Mouse (Mus musculus): ENCODE measurements around the gene Uhrf1bp1. TPM values are rescaled to one million over a fixed set of nuclear protein-coding genes. Genes with fewer than 3 reads are reported as not detected.
A peak's percentile ranks its signal among the peaks of the same experiment; 100 is the strongest.
"Not testable (repeated sequence)": the region's sequence is repeated elsewhere in the genome, so short reads cannot be mapped to it uniquely, and the experiment has no call there.

Gene Uhrf1bp1
- polyA plus RNA-seq, 1 experiment from 2014 or later, result 1.5 TPM

DNA sequence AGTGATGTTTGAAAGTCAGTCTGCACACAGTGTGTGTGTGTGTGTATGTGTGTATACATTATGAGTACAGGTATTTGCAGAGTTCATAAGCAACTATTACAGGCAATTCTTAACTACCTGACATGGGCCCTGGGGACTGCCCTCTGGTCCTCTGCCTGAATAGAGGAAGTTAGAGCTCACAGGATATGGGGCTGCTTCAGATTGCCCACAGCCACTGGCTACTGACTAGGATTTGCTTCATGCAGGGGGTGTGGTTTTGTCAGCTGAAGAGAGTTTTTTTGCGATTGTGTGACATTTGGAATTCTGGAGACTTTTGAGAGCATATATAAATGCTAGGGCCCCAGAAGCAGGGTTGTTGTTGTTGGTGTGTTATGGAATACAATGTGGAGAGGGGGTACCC is 31.3 kb upstream of the Uhrf1bp1 start:
- peak; percentile 28 for DNase-seq (ENCODE audit: low spot score)
- 60% methylated on average over 1 of the region's 1 CpGs for WGBS
- TF ChIP-seq CTCF (IDR thresholded peaks at IDR 0.05) (no peak), EP300 (IDR thresholded peaks at IDR 0.05) (no peak)
- Histone ChIP-seq H3K27ac (ENCODE audit: low read length) (peak overlapping the region; percentile 40; the same call in 1 of the 2 replicates), H3K4me1 (ENCODE audit: insufficient read depth, low read depth, low read length) (peaks cover 6% of the 10 kb centered on the region), H3K27me3 (replicated peaks; ENCODE audit: insufficient read depth, low read length) (no peaks in the 10 kb centered on the region), H3K4me2 (replicated peaks; ENCODE audit: low read depth, low read length) (no peak overlapping the region), H3K9ac (replicated peaks; ENCODE audit: low read depth) (no peak overlapping the region), H3K9me3 (ENCODE audit: low read length) (no peaks in the 10 kb centered on the region), H3K4me3 (ENCODE audit: low read depth, low read length) (no peak overlapping the region), H3K36me3 (ENCODE audit: insufficient read depth, low read length) (no peaks in the 10 kb centered on the region)
- ATAC-seq, result no peak

DNA sequence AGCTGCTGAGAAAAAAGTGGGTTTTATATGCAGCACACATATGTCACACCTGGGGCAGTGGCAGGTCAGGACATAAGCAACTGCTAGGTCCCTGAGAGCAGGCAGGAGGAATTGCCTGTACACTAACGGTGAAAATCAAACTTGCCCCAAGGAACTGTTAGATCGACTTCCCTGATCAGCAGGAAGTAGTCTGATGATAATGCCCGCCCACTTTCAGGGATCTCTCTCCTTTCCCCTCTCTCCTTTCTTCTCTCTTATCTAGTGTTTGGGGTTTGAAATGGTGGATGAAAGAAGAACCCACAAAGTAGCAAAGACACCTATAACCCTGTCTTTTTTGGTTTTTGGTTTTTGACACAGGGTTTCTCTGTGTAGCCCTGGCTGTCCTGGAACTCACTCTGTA is 30.7 kb upstream of the Uhrf1bp1 start:
- Histone ChIP-seq H3K27me3 (replicated peaks; ENCODE audit: insufficient read depth, low read length) (no peaks in the 10 kb centered on the region), H3K4me2 (replicated peaks; ENCODE audit: low read depth, low read length) (peak overlapping the region; percentile 53; the same call in 1 of the 2 replicates), H3K4me3 (ENCODE audit: low read depth, low read length) (no peak overlapping the region), H3K9me3 (ENCODE audit: low read length) (no peaks in the 10 kb centered on the region), H3K27ac (ENCODE audit: low read length) (peak overlapping the region; percentile 40; the same call in 1 of the 2 replicates), H3K4me1 (ENCODE audit: insufficient read depth, low read depth, low read length) (peaks cover 6% of the 10 kb centered on the region), H3K36me3 (ENCODE audit: insufficient read depth, low read length) (no peaks in the 10 kb centered on the region), H3K9ac (replicated peaks; ENCODE audit: low read depth) (no peak overlapping the region)
- ATAC-seq (no peak), DNase-seq (ENCODE audit: low spot score) (no peak)
- TF ChIP-seq CTCF (IDR thresholded peaks at IDR 0.05), result no peak
- TF ChIP-seq EP300 (IDR thresholded peaks at IDR 0.05), result no peak
- 30% methylated on average over 3 of the region's 3 CpGs for WGBS

- WGBS, result 2% methylated on average over 22 of the region's 22 CpGs
- H3K9ac ChIP-seq (replicated peaks; ENCODE audit: low read depth), result peak overlapping the region; percentile 32; the same call in 1 of the 2 replicates
- H3K4me1 ChIP-seq (ENCODE audit: insufficient read depth, low read depth, low read length), result peaks cover 3% of the 10 kb centered on the region; the same call in 1 of the 2 replicates
- H3K27me3 ChIP-seq (replicated peaks; ENCODE audit: insufficient read depth, low read length), result no peaks in the 10 kb centered on the region
- peak overlapping the region; percentile 29 for H3K4me3 ChIP-seq (ENCODE audit: low read depth, low read length)
- peak overlapping the region; percentile 85 for H3K27ac ChIP-seq (ENCODE audit: low read length)
- ATAC-seq (peak; percentile 83), DNase-seq (ENCODE audit: low spot score) (peak; percentile 95)
- H3K9me3 ChIP-seq (ENCODE audit: low read length), result no peaks in the 10 kb centered on the region
- H3K36me3 ChIP-seq (ENCODE audit: insufficient read depth, low read length), result no peaks in the 10 kb centered on the region
- H3K4me2 ChIP-seq (replicated peaks; ENCODE audit: low read depth, low read length), result peak overlapping the region; percentile 53
- TF ChIP-seq CTCF (IDR thresholded peaks at IDR 0.05) (peak; percentile 26), EP300 (IDR thresholded peaks at IDR 0.05) (0 out of 2 replicates have a peak, but pooled peaks have one; percentile 32)
These were observed 30.0 kb upstream of the Uhrf1bp1 start for GRCm38 (mm10) chr17:27825984-27826905.

DNA sequence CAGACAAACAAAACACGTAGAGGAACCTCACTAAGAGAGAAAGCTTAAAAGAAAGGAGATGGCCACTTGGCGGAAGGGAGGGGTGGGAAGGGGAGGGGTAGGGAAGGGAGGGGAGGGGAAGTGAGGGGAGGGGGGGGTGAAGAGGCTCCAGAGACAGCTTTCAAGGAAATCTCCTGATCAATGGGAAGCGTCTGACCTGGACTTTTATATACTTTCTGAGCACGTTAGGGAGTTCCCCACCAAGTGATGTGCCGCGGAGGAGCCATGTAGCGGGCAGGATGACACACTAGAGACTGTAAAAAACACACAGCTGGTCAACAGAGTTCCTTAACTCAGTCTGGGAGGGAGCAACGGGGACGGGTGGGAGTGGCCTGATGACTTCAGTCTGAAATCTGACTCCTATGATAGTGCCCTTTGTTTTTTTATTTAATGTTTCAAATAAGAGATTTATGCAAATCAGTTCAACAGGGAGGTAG is 29.3 kb upstream of the Uhrf1bp1 start:
- H3K9me3 ChIP-seq (ENCODE audit: low read length), result no peaks in the 10 kb centered on the region
- DNase-seq (ENCODE audit: low spot score) (peak; percentile 84), ATAC-seq (peak; percentile 71)
- H3K4me2 ChIP-seq (replicated peaks; ENCODE audit: low read depth, low read length), result peak overlapping the region; percentile 53
- H3K36me3 ChIP-seq (ENCODE audit: insufficient read depth, low read length), result no peaks in the 10 kb centered on the region
- H3K4me3 ChIP-seq (ENCODE audit: low read depth, low read length), result peak overlapping the region; percentile 29
- H3K27ac ChIP-seq (ENCODE audit: low read length), result peak overlapping the region; percentile 85
- no peaks in the 10 kb centered on the region for H3K4me1 ChIP-seq (ENCODE audit: insufficient read depth, low read depth, low read length)
- under 1% methylated on average over 8 of the region's 9 CpGs for WGBS
- H3K9ac ChIP-seq (replicated peaks; ENCODE audit: low read depth), result peak overlapping the region; percentile 32; the same call in 1 of the 2 replicates
- no peaks in the 10 kb centered on the region for H3K27me3 ChIP-seq (replicated peaks; ENCODE audit: insufficient read depth, low read length)
- TF ChIP-seq EP300 (IDR thresholded peaks at IDR 0.05) (no peak), CTCF (IDR thresholded peaks at IDR 0.05) (no peak)

DNA sequence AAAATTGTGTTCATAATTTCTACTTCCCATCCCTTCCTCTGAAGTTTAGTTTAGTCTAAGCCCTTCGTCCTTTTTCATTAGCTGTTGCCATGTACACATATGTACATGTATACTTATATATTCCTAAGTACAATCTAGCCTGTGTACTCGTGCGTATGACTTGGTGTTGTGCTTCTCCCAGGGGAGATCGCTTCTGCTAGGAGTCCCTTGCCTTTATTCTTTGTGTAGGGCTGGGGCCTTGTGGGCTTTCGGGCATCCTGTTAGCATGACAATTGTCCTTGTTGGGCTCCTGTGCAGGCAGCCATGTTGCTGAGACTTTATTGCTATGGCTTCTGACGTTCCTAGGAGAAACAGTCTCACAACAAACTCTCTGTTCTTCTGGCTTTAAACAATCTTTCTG is 28.7 kb upstream of the Uhrf1bp1 start:
- no peaks in the 10 kb centered on the region for H3K36me3 ChIP-seq (ENCODE audit: insufficient read depth, low read length)
- no peak for TF ChIP-seq EP300 (IDR thresholded peaks at IDR 0.05)
- TF ChIP-seq CTCF (IDR thresholded peaks at IDR 0.05), result no peak
- no peak overlapping the region for H3K27ac ChIP-seq (ENCODE audit: low read length)
- H3K27me3 ChIP-seq (replicated peaks; ENCODE audit: insufficient read depth, low read length), result no peaks in the 10 kb centered on the region
- no peak for DNase-seq (ENCODE audit: low spot score)
- H3K4me1 ChIP-seq (ENCODE audit: insufficient read depth, low read depth, low read length), result no peaks in the 10 kb centered on the region
- WGBS, result 42% methylated on average over 6 of the region's 6 CpGs
- no peak overlapping the region for H3K9ac ChIP-seq (replicated peaks; ENCODE audit: low read depth)
- ATAC-seq, result no peak
- H3K4me3 ChIP-seq (ENCODE audit: low read depth, low read length), result no peak overlapping the region
- peak overlapping the region; percentile 53; the same call in 1 of the 2 replicates for H3K4me2 ChIP-seq (replicated peaks; ENCODE audit: low read depth, low read length)
- no peaks in the 10 kb centered on the region for H3K9me3 ChIP-seq (ENCODE audit: low read length)

GRCm38 (mm10) chr17:27830411-27830810 is 25.8 kb upstream of the Uhrf1bp1 start:
- 53% methylated on average over 7 of the region's 7 CpGs for WGBS
- ATAC-seq (no peak), DNase-seq (ENCODE audit: low spot score) (no peak)
- H3K9me3 ChIP-seq (ENCODE audit: low read length), result no peaks in the 10 kb centered on the region
- TF ChIP-seq EP300 (IDR thresholded peaks at IDR 0.05), result no peak
- peak; percentile 52 for TF ChIP-seq CTCF (IDR thresholded peaks at IDR 0.05)
- H3K36me3 ChIP-seq (ENCODE audit: insufficient read depth, low read length), result no peaks in the 10 kb centered on the region
- no peak overlapping the region for H3K27ac ChIP-seq (ENCODE audit: low read length)
- no peaks in the 10 kb centered on the region for H3K4me1 ChIP-seq (ENCODE audit: insufficient read depth, low read depth, low read length)
- H3K27me3 ChIP-seq (replicated peaks; ENCODE audit: insufficient read depth, low read length), result no peaks in the 10 kb centered on the region
- no peak overlapping the region for H3K9ac ChIP-seq (replicated peaks; ENCODE audit: low read depth)
- H3K4me2 ChIP-seq (replicated peaks; ENCODE audit: low read depth, low read length), result no peak overlapping the region
- no peak overlapping the region for H3K4me3 ChIP-seq (ENCODE audit: low read depth, low read length)

GRCm38 (mm10) chr17:27837850-27838249 is 18.4 kb upstream of the Uhrf1bp1 start, which contains the start of gene Snrpc:
Gene Snrpc (plus strand): TSS chr17:27838150.
- 73% methylated on average over 3 of the region's 4 CpGs for WGBS
- not testable (repeated sequence) for H3K27me3 ChIP-seq (replicated peaks; ENCODE audit: insufficient read depth, low read length); H3K36me3 ChIP-seq (ENCODE audit: insufficient read depth, low read length); ATAC-seq; H3K9ac ChIP-seq (replicated peaks; ENCODE audit: low read depth); H3K4me1 ChIP-seq (ENCODE audit: insufficient read depth, low read depth, low read length); H3K27ac ChIP-seq (ENCODE audit: low read length); H3K9me3 ChIP-seq (ENCODE audit: low read length); DNase-seq (ENCODE audit: low spot score); H3K4me2 ChIP-seq (replicated peaks; ENCODE audit: low read depth, low read length); H3K4me3 ChIP-seq (ENCODE audit: low read depth, low read length)

Measured in lung, postnatal 0 days (tissue).